Mouse (Mus musculus): ENCODE measurements around the gene Dab2ip. TPM values are rescaled to one million over a fixed set of nuclear protein-coding genes. Genes with fewer than 3 reads are reported as not detected.

Gene Dab2ip
- total RNA-seq, 4 experiments from 2014 or later = 38.2 to 71.8 (median 40.3) TPM

DNA sequence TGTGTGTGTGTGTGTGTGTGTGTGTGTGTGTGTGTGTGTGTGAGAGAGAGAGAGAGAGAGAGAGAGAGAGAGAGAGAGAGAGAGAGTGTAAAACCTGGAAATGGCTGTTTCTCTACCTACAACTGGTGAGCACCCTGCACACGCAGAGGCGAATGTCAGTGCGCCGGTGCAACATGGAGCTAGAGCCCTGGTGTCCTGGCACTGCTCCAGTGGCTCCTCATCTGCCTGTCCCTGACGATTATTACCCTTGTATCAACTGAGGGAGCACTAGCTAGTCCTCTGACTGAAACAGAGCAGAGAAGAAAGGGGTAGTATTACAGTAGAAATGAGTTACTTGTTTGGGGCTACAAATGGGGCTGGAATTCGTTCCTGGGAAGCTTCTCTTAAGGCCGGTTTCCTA, 155.4 kb downstream of the Dab2ip start:
- DNase-seq (ENCODE audit: low spot score in 2 of 2) = no peak

DNA sequence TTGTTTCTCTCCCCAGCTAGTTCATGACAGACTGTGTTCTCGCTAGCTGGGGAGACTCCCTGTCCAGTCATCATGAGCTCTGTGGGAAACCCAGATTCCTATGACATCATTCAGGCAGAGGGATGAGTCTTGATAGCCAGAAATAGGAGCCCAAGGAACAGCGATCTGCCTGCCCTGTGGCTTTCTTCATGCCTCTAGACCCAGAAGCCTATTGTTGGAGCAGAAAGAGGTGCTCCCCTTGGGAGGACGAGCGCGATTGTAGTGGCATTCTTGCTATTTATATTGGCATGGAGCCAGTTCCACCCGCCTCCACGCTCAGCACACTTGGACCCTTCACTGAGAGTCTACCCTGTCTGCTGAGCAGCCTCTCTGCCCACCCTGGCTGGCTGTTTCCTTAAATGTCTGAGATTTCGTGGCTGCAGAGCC, 156.7 kb downstream of the Dab2ip start:
- no peak for DNase-seq (ENCODE audit: low spot score in 2 of 2)

DNA sequence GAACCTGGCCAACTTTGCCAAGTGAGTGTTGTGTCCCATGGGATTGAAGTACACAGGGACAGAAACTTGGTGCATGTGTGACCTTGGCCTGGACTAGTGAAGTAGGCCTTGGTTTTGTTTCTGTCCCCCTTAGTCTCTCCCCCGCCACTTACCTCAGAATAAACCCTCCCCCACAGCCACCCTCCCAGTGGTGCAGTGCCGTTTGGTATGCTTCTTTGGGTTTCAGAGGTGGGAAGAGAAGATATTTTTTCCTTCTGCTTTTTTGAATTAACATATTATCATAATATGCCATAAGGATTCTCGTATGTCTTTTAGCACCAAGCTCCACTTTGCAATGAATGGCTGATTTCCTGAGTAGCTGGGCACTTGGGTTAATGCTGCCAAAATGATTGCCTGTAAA, 157.4 kb downstream of the Dab2ip start:
- no peak for DNase-seq (ENCODE audit: low spot score in 2 of 2)

DNA sequence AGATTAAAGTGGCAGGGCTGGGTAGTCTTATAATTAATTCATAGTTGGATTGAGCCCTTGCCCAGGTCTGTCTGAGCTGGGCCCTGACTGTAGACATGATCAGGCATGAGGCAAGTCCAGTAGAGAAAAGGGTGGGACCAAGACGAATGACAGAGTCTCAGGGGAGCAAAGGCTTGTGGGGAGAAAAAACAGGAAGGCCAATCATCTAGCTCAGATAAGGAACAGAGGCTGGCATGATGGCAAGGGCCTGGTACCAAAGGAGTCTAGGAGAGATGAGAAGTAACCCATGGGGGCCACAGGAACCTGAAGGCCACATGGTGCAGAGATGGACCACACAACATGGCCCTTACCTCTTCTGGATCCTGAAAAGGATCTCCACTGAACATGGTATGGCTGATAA, 158.1 kb downstream of the Dab2ip start:
- DNase-seq (ENCODE audit: low spot score in 2 of 2) = no peak

DNA sequence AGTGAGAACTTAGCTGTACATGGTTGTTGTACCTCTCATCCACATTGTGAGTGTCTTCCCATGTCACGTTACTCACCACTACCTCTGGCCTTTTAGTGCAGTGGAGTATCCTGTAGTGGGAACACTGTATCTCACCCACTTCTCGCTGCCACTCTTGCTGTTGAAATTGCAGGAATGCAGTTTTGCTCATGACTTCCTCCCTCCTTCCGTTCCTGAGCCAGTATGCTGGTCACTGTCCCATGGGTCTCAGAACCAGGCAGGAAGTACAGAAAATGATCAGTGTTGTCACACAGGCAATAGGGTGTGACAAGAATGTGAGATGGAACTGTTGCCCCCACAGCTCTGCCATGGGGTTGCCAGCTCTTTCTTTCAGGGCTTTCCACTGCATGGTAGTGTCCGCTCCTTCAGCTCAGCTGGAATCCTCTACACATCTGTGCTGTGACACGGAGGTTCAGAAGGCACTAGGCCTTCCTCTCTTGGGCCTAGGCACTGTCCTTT, 160.0 kb downstream of the Dab2ip start:
- DNase-seq (ENCODE audit: low spot score in 2 of 2) = no peak

- no peak for DNase-seq (ENCODE audit: low spot score in 2 of 2)
Observed at GRCm38 (mm10) chr2:35718662-35719061, 160.6 kb downstream of the Dab2ip start.

DNA sequence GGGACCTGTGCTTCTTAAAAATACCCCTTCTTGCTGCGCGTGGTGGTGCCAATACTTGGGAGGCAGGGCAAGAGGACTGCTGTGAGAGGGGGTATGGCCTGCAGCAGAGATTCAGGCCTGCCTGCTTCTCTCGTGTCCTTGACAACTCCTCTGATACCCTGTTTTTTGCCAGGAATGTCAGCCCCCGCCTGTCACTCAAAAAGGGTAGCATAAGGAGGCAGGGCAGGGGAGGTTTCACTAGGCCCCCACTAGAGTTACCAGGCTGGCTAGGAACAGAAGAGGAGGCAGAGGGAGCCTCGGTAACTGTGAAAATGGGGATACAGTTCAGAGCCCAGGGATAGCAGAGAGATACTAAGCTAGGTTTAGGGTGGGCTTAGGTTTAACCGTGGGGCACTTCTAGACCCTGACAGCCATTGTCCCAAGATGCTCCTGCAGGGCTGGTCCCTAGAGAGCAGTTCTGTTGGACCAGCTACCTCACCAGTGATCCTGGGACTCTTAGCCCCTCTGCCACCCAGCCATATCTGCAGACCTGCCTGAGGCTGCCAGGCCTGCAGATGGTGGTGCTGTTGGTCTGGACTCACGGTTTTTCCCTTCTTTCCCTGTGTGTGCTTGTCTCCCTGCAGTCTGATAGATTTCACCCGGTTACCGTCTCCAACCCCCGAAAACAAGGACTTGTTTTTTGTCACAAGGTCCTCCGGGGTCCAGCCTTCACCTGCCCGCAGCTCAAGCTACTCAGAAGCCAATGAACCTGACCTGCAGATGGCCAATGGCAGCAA, 161.4 kb downstream of the Dab2ip start:
- no peak for DNase-seq (ENCODE audit: low spot score in 2 of 2)

DNA sequence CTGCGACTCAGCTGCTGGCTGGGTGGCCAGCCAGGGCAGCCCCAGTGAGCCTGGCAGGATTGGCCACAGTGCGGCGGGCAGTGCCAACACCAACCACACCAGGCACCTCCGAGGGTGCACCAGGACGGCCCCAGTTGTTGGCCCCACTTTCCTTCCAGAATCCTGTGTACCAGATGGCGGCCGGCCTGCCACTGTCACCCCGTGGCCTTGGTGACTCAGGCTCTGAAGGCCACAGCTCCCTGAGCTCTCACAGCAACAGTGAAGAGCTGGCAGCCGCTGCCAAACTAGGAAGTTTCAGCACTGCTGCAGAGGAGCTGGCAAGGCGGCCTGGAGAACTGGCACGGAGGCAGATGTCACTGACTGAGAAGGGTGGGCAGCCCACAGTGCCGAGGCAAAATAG, 162.0 kb downstream of the Dab2ip start:
- peak; percentile 44 to 75 for DNase-seq (ENCODE audit: low spot score in 2 of 2)

DNA sequence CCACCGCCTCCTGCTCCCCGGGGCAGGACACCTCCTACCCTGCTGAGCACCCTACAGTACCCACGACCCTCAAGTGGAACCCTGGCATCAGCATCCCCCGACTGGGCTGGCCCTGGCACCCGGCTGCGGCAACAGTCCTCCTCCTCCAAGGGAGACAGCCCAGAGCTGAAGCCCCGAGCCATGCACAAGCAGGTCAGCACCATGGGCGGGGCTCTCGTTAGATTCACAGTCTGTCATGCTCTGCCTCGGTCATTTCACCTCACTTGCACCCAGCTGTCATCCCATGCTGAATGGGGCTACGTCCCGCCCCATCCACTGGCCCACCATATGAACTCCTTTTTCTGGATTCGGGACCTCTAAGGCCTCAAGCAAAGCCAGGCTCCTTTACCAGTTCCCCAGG, 162.5 kb downstream of the Dab2ip start:
- DNase-seq (ENCODE audit: low spot score in 2 of 2) = no peak

GRCm38 (mm10) chr2:35720956-35721355, 162.9 kb downstream of the Dab2ip start:
- no peak for DNase-seq (ENCODE audit: low spot score in 2 of 2)

DNA sequence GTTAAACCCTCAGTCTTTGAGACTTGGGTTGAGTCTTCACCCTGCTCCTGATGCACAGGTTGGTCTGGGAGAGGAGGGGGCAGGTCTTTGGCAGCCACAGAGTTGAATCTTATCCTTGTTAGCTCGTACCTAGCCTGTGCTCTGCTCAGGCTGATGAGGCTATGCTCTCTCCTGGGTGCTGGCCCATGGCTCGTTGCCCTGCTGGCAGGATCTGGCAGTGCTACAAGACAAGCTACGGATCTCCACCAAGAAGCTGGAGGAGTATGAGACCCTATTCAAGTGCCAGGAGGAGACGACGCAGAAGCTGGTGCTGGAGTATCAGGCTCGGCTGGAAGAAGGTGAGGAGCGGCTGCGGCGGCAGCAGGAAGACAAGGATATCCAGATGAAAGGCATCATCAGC, 164.8 kb downstream of the Dab2ip start:
- DNase-seq (ENCODE audit: low spot score in 2 of 2) = no peak

DNA sequence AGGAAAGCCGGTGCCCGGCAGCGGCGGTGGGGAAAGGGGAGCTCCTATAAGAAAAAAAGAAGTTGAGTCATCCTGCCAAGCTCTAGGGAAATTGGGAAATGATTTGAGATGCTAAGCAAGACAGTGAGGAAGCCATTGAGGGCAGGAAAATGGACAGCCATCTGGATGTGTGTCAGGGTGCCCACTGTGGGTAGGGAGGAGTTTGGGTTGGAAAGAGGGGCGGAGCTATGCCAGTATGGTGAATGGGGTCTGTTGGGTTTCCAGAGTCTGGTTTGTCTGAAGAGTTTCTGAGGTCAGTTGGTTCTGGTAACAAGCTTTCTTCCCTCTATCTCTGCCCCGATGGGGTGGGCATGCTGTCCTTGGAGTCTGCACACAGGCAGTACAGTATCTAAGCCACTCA, 165.2 kb downstream of the Dab2ip start:
- no peak for DNase-seq (ENCODE audit: low spot score in 2 of 2)

GRCm38 (mm10) chr2:35723691-35724090, 165.6 kb downstream of the Dab2ip start:
- no peak for DNase-seq (ENCODE audit: low spot score in 2 of 2)

GRCm38 (mm10) chr2:35728633-35729032, 170.6 kb downstream of the Dab2ip start:
- DNase-seq (ENCODE audit: low spot score in 2 of 2) = no peak

GRCm38 (mm10) chr2:35729077-35730065, 171.3 kb downstream of the Dab2ip start:
- peak in 1 of 2 experiments; percentile 33 for DNase-seq (ENCODE audit: low spot score in 2 of 2)

DNA sequence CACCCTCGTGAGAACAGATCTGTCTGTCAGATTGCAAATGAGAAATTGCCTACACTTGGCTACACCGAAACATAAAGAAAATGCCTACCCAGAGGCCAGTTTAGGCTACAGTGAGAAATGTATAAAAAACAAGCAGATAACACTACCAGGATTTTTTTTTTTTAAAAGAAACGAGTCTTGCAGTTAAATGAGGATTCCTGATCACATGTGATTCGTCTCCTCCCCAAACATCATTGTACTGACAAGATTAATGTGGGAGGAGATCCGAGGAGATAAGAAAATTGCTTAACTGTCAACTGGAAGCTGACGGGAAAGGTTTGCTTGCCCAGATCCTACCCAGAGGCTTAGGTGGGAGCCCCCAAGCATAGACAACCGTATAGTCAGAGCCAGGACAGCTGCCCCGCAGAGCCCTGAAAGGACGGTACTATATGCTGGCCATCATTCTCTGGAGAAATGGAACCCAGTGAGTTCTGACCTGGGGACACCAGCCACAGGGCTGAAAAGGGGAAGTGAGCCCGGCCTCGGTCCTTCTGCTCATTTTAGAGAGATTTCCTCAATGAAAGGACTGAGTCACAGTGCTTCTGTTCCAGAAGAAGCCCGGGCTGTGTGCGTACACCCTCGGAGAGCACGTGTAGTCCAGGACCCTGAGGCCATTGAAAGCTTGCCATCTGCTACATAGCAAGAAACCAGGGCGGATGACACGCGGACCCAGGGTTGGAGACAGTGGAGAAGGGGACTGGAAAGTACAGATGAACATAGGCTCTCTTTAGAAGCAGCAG, 173.8 kb downstream of the Dab2ip start:
- no peak for DNase-seq (ENCODE audit: low spot score in 2 of 2)

- DNase-seq (ENCODE audit: low spot score in 2 of 2) = no peak
Observed at GRCm38 (mm10) chr2:35735001-35735400, 176.9 kb downstream of the Dab2ip start.

- no peak for DNase-seq (ENCODE audit: low spot score in 2 of 2)
Observed at GRCm38 (mm10) chr2:35736061-35736460, 178.0 kb downstream of the Dab2ip start.

DNA sequence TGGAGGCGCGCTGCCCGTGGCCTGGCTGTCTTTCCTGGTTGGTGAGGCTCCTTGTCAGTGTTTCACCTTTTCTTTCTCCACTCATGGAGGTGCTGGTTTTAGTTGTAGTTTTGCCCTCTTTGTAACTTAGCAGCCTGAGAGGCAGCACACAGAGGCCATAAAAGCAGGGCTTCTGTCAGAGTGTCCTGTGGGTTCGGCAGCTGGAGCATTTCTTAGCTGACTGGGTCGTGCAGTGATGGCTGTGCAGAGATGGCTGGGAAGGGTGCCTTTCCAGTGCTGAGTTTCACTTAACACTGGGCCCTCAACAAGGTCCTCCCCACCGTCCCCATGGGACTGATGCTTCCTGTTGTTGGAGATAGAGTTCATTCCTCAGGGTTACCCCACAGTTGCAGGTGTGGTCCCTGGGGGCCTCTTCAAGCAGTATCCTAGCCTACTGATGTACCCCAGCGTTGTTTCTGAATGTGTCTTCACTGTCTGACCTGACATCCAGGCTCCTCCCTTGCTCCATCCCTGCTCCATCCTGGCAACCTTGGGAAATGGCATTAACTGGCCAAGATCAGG, 179.5 kb downstream of the Dab2ip start:
- DNase-seq (ENCODE audit: low spot score in 2 of 2) = no peak

DNA sequence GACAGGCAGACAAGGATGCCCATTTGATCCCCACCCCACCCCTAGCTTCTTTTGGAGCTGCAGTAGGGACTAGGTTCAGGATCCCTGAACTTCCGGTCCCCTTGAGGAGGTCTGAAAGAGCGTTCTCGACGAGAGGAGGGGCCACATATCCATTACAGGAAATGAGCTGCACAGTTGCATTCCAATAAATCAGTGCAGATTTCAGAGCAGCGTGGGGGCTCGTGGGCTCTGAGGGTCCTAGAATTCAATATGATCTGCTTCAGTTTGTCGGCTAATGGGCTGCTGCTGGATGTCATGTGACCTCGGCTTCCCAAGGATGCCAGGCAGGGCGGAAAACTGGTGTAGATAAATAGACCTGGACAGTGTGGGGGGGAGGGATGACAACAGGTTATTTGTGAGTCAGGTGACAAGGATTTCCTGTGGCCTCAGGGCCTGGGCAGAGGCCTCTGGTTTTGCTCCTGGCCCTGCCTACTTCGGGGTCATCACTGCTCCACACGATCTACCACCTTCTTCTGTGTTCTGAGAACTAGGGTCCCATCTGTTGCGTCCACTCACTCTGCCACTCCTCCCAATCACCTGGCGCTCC, 181.7 kb downstream of the Dab2ip start:
- no peak for DNase-seq (ENCODE audit: low spot score in 2 of 2)

DNA sequence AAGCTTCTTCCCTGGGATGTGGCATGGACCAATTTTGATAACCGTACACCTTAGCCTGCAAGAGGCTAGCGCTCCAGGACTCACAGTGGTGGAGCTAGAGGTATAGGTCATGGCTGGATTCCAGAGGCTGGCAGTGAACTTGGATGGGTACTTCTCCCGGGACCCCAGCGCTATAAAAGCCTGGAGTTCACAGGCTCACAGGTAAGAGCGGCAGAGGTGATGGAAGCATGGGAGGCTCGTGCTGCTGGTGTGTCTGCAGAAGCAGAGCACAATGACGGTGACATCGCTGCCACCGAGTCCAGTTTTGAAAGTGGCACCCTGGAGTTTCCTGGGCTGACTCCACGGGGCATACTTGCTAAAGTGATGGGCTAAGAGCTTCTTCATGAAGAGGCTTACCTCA, 187.8 kb downstream of the Dab2ip start:
- DNase-seq (ENCODE audit: low spot score in 2 of 2) = no peak
